Mouse (Mus musculus) cortical plate, adult 2 months (tissue): ENCODE measurements around the gene Wnk1. TPM values are rescaled to one million over a fixed set of nuclear protein-coding genes. Genes with fewer than 3 reads are reported as not detected.

Experiments
- H3K27ac ChIP-seq: fragments of 200-500 bp; 2 replicates; pipeline ENCODE4 v1.5.1; 2012; ENCODE audit warnings: low read length, control low read depth, inconsistent platforms; ENCODE audit not compliant: insufficient read depth
- H3K4me1 ChIP-seq: fragments of 200-500 bp; 2 replicates; pipeline ENCODE4 v1.6.1; 2011; ENCODE audit warnings: low read length; ENCODE audit not compliant: control insufficient read depth, insufficient read depth
- H3K4me3 ChIP-seq: fragments of 200-500 bp; 2 replicates; pipeline ENCODE4 v1.5.1; 2011; ENCODE audit warnings: mild to moderate bottlenecking, low read length, control low read depth; ENCODE audit not compliant: insufficient read depth
- CTCF ChIP-seq: fragments of 200-500 bp; IDR thresholded peaks from 2 replicates; pipeline ENCODE4 v1.5.1; 2011; ENCODE audit warnings: mild to moderate bottlenecking, control low read depth, low read length; ENCODE audit not compliant: insufficient read depth; ENCODE audit errors: extremely low read depth
- POLR2A ChIP-seq: fragments of 200-500 bp; IDR thresholded peaks from 2 replicates; pipeline ENCODE4 v1.6.1; 2011; ENCODE audit warnings: mild to moderate bottlenecking, low read length, control low read depth; ENCODE audit not compliant: insufficient read depth; ENCODE audit errors: extremely low read depth
- polyA plus RNA-seq: library from polyadenylated mRNA; depleted of rRNA; stranded (reverse); fragments of >200 nt; gene quantifications from 2 replicates; pipeline ENCODE4 v1.2.3, GENCODE M21; 2012

The Wnk1 gene
- polyA plus RNA-seq, 1 experiment: 206 TPM

- no peaks in the 10 kb centered on the region for H3K4me1 ChIP-seq
- no peak overlapping the region for H3K4me3 ChIP-seq
- no peak for TF ChIP-seq POLR2A
- no peak for TF ChIP-seq CTCF
- H3K27ac ChIP-seq: no peak overlapping the region
Observed at GRCm38 (mm10) chr6:120042632-120043220, 4.3 kb upstream of the Wnk1 start.

DNA sequence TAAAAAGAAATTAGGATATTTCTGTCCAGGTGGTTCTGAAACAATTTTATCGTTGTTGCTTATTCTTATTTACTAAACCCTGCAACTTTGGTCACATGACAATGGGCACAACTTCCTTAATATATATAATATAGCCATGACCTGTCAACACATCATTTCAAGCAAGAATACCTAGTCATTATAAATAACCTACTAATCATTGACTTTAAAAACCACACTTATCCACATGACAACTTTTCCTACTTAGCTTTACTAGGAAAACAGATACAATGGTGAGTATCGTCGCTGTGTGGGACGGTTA, 2.0 kb upstream of the Wnk1 start:
- Histone ChIP-seq H3K4me3 (no peak overlapping the region), H3K4me1 (0 out of 2 replicates have a peak, but pooled peaks cover 1% of the 10 kb centered on the region), H3K27ac (no peak overlapping the region)
- TF ChIP-seq CTCF (no peak), POLR2A (no peak)

DNA sequence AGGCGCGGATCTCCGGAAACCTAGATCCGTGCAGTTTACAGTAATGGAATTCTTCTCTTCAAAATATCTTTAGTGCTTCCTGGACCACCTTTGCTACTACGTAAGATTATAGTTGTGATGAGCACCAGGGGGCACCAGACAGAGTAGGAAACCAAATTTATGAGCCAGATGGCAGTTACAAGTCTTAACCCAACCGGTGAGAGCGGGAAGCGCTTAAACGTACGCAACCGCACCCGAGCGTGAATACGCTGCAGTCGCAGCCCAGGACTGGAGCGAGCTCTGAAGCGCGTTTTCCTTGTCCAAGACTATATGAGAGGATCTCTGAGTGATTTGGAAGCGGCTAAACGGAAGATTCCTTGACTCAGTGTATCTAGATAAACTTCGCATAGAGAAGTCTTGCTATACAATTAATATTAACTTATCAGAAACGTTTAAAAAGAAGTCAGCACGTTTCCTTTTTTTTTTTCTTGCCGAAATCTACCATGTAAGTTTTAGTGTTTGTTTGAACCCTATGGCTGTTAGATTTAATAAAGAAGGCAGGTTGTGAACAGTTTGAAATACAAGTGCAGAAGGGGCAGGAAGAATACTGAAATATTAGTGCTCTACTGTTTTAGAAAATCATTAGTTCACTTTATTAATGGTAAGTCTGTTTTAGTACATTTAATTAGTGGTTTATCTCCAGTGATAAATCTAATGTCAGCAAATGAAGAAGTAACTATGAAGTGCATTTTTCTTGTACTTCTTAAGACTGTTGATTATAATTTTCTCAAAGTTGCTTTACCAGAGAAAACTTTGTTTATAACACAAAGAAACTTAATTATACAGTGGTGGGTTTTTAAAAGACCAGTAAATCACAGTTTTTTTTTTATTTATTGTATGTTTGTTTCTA, 1.4 kb upstream of the Wnk1 start:
- no peak overlapping the region for H3K27ac ChIP-seq
- TF ChIP-seq CTCF (peak; percentile 63), POLR2A (no peak)
- H3K4me1 ChIP-seq: 0 out of 2 replicates have a peak, but pooled peaks cover 1% of the 10 kb centered on the region
- H3K4me3 ChIP-seq: peak overlapping the region; percentile 83; the same call in 1 of the 2 replicates

DNA sequence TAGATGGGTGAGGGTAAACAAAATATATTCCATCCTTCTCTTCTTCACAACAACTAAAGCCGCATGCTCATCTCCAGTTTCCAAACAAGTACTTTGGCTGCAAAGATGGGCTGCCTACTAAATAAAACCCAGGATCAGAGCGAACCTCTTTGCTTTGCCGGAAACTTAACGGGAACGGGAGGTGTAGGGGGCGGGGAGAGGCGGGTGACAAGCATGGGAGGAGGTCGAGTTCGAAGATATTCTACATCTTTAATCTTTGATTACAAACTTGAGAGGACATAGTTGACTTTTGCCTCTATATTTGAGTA, 738 bp upstream of the Wnk1 start:
- Histone ChIP-seq H3K27ac (peak overlapping the region; percentile 19; the same call in 1 of the 2 replicates), H3K4me1 (0 out of 2 replicates have a peak, but pooled peaks cover 1% of the 10 kb centered on the region), H3K4me3 (peak overlapping the region; percentile 83)
- no peak for TF ChIP-seq CTCF
- TF ChIP-seq POLR2A: no peak

- H3K4me1 ChIP-seq: 0 out of 2 replicates have a peak, but pooled peaks cover 1% of the 10 kb centered on the region
- no peak for TF ChIP-seq POLR2A
- TF ChIP-seq CTCF: no peak
- H3K4me3 ChIP-seq: peak overlapping the region; percentile 83
- peak overlapping the region; percentile 66; the same call in 1 of the 2 replicates for H3K27ac ChIP-seq
Observed at GRCm38 (mm10) chr6:120037636-120038365, 671 bp downstream of the Wnk1 start.

DNA sequence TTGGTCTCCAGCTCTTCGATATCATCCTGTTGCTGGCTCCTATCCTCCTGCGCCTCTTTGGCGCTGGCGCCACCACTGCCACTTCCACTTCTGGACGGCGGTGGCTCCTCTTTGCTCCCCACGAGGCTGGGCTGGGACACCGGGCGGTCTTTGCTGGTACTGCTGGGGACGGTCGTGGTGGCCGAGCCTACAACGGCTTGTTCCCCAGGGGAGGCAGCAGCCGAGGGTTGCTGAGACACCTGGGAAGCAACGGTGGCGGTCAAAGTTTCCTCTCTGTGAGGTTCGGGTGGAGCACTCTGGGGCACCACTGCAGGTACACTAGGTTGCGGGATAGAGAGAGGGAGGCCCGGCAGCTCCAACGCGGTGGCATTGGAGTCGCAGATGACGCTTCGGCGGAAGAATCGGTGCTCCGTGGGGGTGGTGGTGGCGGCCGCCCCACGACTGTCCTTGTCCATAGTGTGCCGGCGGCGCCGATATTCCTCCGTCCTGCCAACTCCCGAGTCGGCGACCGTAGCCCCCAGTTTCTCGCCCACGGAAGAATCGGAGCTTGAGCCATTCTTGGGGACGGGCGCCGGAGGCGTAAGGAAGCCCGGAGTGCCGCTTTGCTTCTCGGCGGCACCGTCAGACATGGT, 1.4 kb downstream of the Wnk1 start:
- Histone ChIP-seq H3K27ac (0 out of 2 replicates have a peak overlapping the region, but pooled peaks have one; percentile 66), H3K4me3 (peak overlapping the region; percentile 83), H3K4me1 (0 out of 2 replicates have a peak, but pooled peaks cover 1% of the 10 kb centered on the region)
- TF ChIP-seq POLR2A (no peak), CTCF (0 out of 2 replicates have a peak, but pooled peaks have one; percentile 2)

DNA sequence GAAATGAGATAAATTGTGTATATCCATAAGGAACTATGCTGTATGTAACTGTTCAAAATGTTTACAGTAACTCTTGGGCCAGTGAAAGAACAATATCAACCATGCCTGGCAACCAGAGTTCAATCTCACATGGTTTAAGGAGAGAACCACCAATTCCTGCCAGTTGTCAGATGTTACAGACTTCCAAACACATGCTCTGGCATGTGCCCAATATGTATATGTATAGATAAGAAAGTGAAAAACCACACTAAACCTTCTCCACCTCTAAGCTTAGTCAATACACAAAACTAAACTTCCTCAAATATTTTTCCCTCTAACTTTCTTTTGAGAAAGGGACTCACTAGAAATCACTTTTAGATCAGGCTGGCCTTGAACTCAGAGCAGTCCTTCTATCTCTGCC, 13.9 kb downstream of the Wnk1 start:
- no peak overlapping the region for H3K4me3 ChIP-seq
- no peaks in the 10 kb centered on the region for H3K4me1 ChIP-seq
- no peak overlapping the region for H3K27ac ChIP-seq
- TF ChIP-seq CTCF (no peak), POLR2A (no peak)

DNA sequence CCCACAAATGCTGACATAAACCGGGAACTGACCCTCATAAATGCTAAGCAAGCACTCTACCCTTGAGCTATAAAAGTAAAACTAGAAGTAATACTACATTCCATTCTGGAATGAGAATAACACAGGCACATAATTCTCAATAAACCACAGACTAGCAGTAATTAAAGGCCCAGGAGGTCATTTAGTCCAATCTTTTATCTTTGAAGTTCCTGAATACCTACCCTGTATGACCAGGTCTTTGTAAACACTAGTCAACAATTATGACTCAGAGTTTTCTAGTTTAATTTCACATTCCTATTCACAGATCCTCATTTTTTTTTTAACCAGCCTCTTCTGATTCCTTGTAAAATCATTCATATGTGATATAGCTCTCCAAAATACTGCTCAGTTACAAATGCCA, 14.7 kb downstream of the Wnk1 start:
- no peak overlapping the region for H3K27ac ChIP-seq
- TF ChIP-seq CTCF (no peak), POLR2A (no peak)
- H3K4me1 ChIP-seq: no peaks in the 10 kb centered on the region
- no peak overlapping the region for H3K4me3 ChIP-seq

DNA sequence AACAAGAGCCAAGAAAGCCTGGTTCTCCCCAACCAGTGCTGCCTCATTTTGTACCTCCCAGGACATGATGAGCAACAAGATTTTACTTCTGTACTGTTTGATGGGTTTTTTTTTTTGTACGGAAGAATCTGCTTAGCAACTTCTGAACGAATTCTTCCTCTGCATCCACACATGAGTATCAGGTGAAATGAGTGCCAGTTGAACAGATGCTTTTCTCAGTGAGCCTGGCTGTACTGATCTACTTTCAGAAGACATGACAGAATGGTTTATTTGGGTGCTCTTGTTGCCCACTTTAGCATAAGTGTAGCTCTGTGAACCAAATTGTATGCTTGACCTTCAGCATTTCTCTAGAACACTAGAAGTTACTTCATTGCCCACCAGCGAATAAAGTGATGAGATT, 16.4 kb downstream of the Wnk1 start:
- TF ChIP-seq CTCF (no peak), POLR2A (no peak)

More for the DNA sequence above, 16.4 kb downstream of the Wnk1 start:
- Histone ChIP-seq H3K4me1 (no peaks in the 10 kb centered on the region), H3K4me3 (no peak overlapping the region), H3K27ac (no peak overlapping the region)
